Mouse (Mus musculus) lung, postnatal 10 days (tissue): ENCODE measurements around the gene Col8a1.

Experiments
- DNase-seq: peaks from one replicate; pipeline ENCODE4 v3.0.0; 2021

Gene Col8a1

DNA sequence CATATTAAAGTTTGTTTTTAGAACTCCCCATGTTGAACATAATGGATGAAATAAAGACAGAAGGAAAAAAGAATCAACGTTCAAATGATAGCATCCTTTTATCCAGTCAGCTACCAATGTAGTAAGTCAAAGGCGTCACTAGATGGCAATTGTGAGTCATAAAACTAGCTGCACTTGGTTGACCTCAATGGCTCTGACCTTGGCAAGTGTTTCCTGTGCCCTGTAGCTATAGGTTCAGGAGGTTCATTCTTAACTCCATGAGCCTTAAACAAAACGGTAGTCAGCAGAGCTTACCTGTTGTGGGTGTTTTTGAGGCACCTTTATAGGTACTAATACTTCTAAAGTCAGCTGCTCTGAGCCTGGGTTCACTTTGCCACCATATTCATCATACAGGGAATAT, 85.2 kb downstream of the Col8a1 start:
- DNase-seq, result peak; percentile 29

- no peak for DNase-seq
These were observed 91.9 kb downstream of the Col8a1 start for GRCm38 (mm10) chr16:57662661-57663060.

DNA sequence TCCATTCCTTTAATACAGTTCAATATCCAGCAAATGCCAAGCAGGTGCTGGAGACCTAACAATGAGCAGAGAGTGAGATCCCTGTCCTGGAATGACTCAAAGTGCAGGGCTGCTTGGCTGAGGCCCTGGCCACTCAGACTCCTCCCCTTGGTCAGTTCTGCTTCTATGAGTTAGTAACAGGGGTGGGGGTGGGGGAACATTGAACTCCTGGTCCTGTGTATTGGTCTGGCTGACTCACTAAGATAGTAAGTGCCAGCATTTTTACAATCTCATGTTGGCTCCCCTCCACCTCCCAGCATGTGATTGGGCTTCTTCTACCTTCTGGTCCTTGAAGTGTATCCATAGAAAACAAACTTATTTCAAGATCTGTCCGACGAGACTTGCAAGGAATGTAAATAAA, 104.6 kb downstream of the Col8a1 start:
- no peak for DNase-seq

GRCm38 (mm10) chr16:57641346-57641885, 113.1 kb downstream of the Col8a1 start:
- DNase-seq, result no peak

DNA sequence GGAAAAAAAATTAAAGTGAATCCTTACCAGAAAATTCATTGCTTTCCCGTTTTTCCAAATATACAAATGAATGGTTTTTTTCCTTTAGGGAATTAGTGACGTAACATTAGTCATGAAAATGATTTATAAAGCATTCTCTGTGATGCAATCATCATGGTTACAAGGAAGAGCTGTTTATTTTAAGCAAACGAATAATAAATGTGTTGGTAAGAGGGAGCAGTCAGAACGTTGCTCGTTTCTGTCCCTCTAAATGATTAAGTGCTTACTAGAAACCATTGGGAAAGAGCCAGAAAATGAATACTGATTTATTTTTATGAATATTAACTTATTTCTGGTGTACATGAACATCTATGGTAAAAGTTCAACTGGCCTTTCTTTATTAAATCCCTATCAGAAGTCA, 119.8 kb downstream of the Col8a1 start:
- no peak for DNase-seq

GRCm38 (mm10) chr16:57634191-57634590, 120.3 kb downstream of the Col8a1 start:
- peak; percentile 82 for DNase-seq

DNA sequence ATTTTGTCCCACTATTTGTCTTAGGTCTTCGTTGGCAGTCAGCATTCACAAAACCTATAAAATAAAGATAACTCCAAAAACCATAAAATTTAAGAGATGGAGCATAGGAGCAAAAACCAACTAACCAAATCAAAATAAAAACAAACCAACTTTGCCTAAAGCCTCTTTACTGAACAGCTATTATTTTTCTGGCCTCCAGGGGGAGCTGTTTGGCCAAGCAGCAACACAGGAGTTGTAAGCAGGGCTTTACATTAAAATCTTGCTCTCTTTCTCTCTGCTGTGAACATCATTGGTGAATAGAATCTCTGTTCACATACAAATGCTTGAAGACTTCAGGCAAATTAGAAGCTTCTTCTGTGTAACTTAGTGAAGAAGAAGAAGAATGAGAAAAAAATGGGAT, 142.8 kb downstream of the Col8a1 start:
- peak; percentile 38 for DNase-seq

- DNase-seq, result peak; percentile 89
These were observed 147.9 kb downstream of the Col8a1 start, which contains the start of gene Cmss1 for GRCm38 (mm10) chr16:57606444-57607227. Gene Cmss1, minus strand, starts transcription at chr16:57606864.

GRCm38 (mm10) chr16:57601031-57601430, 153.5 kb downstream of the Col8a1 start:
- no peak for DNase-seq

- DNase-seq, result no peak
These were observed 157.1 kb downstream of the Col8a1 start for GRCm38 (mm10) chr16:57597295-57597957.

DNA sequence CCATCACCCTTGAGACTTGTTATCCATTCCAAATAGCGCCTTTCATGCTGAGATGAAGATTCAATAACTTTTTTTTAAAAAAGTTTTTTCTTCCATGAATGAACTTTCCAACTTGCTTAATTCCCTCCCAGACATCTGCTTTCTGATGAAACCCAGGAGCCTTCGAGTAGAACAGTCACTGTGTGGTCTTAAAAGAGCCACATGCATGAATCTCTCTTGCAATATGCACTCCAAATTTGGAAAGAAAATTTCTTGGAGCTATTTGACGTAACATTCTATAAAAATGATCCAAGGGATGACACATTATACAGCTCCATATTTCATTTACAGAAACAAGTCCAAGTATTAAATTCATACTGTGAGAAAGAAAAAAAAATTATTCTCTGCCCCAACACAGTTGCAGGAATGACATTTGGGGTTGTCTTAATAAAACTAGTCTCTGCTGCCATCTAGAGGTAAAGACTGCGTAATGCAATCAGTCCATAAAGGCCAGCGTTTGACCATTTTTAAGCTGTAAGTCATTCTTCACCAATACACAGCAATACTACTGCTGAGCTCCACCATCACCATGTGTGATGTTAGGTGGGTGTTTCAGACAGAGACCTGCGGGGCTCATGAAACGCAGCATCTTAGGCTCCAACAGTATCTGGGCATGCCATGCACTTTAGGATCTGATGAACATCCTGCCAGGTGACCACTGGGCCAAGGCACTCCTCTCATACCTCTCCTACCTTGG, 160.9 kb downstream of the Col8a1 start:
- peak; percentile 70 for DNase-seq

- no peak for DNase-seq
These were observed 169.3 kb downstream of the Col8a1 start for GRCm38 (mm10) chr16:57585201-57585600.

- peak; percentile 63 for DNase-seq
These were observed 172.5 kb downstream of the Col8a1 start for GRCm38 (mm10) chr16:57582008-57582407.

GRCm38 (mm10) chr16:57580041-57580440, 174.5 kb downstream of the Col8a1 start:
- DNase-seq, result peak; percentile 33

- no peak for DNase-seq
These were observed 177.0 kb downstream of the Col8a1 start for GRCm38 (mm10) chr16:57577519-57577918.

DNA sequence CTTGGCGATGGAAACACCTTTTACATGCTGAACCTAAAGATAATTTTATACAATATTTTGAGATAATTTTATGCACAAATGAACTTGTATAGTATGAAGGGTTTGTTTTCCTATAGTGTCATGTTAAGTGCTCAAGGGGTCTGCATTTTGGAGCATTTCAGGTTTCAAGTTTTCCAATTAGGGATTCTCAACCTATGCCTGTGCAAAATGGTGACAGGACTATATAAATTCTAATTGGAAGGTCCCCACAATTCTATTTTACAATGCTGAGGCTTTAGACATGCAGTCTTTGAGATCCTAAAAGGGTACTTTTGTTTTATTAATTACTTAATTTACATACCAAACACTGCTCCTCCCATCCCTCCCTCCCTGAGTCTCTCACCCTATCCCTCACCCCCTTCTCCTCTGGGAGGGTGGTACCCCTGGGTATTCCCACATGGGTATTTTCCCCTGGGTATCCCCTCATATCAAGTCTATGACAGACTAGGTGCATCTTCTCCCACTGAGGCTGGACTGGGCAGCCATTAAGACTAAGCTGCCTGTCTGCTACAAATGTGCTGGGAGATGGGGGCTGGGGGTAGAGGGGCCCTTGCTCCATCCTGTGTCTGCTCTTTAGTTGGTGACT, 178.7 kb downstream of the Col8a1 start:
- no peak for DNase-seq
